Mouse (Mus musculus) hindbrain, postnatal 0 days (tissue): ENCODE measurements at regions not wholly inside any gene's neighbourhood (a gene's known extent, or its start where the extent isn't known, plus 50 kb on each side); places are given as distances from the start of the nearest gene placed in this dataset.

Source experiments
- ATAC-seq: fragments of 200-750 bp; cut with Nextera tagmentation; 2 replicates; pipeline ENCODE4 v1.8.0; 2017; ENCODE audit warnings: mild to moderate bottlenecking, moderate TSS enrichment, moderate library complexity
- DNase-seq: peaks from one replicate; pipeline ENCODE4 v3.0.0-alpha.2; 2015; ENCODE audit warnings: low spot score
- H3K27ac ChIP-seq: fragments of 300-500 bp; sonication (generic); 2 replicates; pipeline ENCODE4 v1.5.1; 2014; ENCODE audit warnings: mild to moderate bottlenecking
- H3K27me3 ChIP-seq: fragments of 300-500 bp; sonication (generic); 2 replicates; pipeline ENCODE4 v1.6.1; 2014; ENCODE audit warnings: low read length, mixed read lengths; ENCODE audit not compliant: insufficient read depth
- H3K36me3 ChIP-seq: fragments of 300-500 bp; sonication (generic); 2 replicates; pipeline ENCODE4 v1.6.1; 2014; ENCODE audit warnings: low read length, mixed read lengths; ENCODE audit not compliant: insufficient read depth
- H3K4me1 ChIP-seq: fragments of 300-500 bp; sonication (generic); 2 replicates; pipeline ENCODE4 v1.6.1; 2014; ENCODE audit warnings: antibody characterized with exemption, low read length, mixed read lengths; ENCODE audit not compliant: insufficient read depth
- H3K4me2 ChIP-seq: fragments of 300-500 bp; sonication (generic); 2 replicates; pipeline ENCODE4 v1.6.1; 2014; ENCODE audit warnings: low read depth, mild to moderate bottlenecking, low read length, moderate library complexity, mixed read lengths
- H3K4me3 ChIP-seq: fragments of 300-500 bp; sonication (generic); 2 replicates; pipeline ENCODE4 v1.5.1; 2014; ENCODE audit warnings: low read length
- H3K9ac ChIP-seq: fragments of 300-500 bp; sonication (generic); replicated peaks from 2 replicates; pipeline ENCODE4 v1.6.1; 2014; ENCODE audit warnings: mild to moderate bottlenecking, low read length, moderate library complexity, mixed read lengths
- H3K9me3 ChIP-seq: fragments of 300-500 bp; sonication (generic); 2 replicates; pipeline ENCODE4 v1.6.1; 2016; ENCODE audit warnings: low read length, mixed read lengths
- CTCF ChIP-seq: IDR thresholded peaks from 2 replicates; pipeline ENCODE4 v1.5.1; 2016; ENCODE audit warnings: antibody characterized with exemption, control low read depth, low read depth
- WGBS: fragments of 180-500 bp; shearing (Covaris S2); extraction: QIAGEN DNeasy Blood & Tissue Kit; methylation state at CpG from one replicate; pipeline ENCODE4 v1.1.7; 2014; 5-methylcytosine and 5-hydroxymethylcytosine counted together

DNA sequence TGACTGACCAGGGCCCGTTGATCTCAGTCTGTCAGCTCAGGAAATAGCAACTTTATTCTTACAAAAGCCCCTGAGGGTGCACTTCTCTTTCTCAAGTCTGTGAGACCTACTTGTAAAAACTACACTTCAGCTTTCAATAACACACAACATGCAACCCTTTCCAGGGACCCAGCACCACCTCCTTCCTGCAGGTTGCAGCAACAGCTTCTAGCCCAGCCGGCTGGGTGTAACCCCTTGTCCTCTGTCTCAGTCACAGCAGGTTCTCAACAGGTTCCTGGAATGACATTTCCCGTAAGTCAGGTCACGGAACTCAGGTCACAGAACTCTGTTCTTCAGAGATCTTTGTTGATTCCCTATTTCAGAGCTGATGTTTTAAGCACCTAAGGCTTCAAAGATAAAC lies 558.5 kb upstream of the Camk1g start:
- DNase-seq (no peak), ATAC-seq (no peak)
- no peak for TF ChIP-seq CTCF
- H3K9ac ChIP-seq = no peak overlapping the region
- no peak overlapping the region for H3K4me3 ChIP-seq
- H3K4me2 ChIP-seq = no peak overlapping the region
- H3K27me3 ChIP-seq = no peaks in the 10 kb centered on the region
- H3K27ac ChIP-seq = no peak overlapping the region
- no peaks in the 10 kb centered on the region for H3K9me3 ChIP-seq
- no peaks in the 10 kb centered on the region for H3K4me1 ChIP-seq
- WGBS = 74% methylated on average over 4 of the region's 4 CpGs
- H3K36me3 ChIP-seq = no peaks in the 10 kb centered on the region

DNA sequence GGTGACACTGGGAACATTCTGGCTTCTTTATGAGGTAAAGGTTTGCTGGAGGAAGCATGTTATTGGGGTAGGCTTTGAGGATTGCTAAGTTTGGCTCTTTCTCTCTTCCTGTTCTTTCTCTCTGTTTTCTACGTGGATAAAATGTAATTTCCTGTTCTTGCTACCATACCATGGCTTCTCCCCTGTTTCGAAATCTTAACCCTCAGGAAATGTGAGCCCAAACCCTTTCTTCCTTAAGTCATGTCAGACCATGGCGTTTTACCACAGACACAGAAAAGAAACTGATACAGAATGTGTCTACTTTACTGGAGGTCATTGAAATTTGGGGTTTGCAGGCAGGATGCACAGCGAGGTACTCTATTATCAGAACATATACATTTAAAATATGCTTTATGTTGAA lies 552.7 kb upstream of the Camk1g start:
- DNase-seq = no peak
- Histone ChIP-seq H3K27ac (no peak overlapping the region), H3K9ac (no peak overlapping the region), H3K4me3 (no peak overlapping the region), H3K9me3 (no peaks in the 10 kb centered on the region), H3K4me1 (no peaks in the 10 kb centered on the region), H3K27me3 (no peaks in the 10 kb centered on the region), H3K4me2 (no peak overlapping the region), H3K36me3 (no peaks in the 10 kb centered on the region)
- 89% methylated on average over 4 of the region's 4 CpGs for whole genome bisulfite sequencing
- TF ChIP-seq CTCF = no peak
- ATAC-seq = no peak

DNA sequence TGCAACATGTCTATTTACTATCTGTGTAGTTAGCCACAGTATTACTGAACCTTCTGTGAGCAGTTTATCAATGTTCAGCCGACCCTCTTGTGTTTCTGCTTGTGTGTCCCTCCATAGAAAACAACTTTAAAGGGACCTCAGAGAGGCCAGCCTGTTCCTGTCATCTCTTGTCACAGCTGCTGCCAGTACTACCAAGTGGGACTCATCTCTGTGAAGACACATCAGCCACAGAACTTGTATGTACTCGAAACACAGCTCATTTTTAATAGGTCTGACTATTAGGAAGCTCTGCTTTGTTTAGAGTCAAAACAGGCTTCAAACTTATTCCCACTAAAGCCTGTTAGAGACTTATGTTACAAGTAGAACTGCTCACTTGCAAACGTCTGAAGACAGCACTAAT lies 549.1 kb upstream of the Camk1g start:
- no peak overlapping the region for H3K9ac ChIP-seq
- ATAC-seq (no peak), DNase-seq (no peak)
- no peaks in the 10 kb centered on the region for H3K27me3 ChIP-seq
- no peak for TF ChIP-seq CTCF
- WGBS = 64% methylated on average over 3 of the region's 3 CpGs
- H3K4me2 ChIP-seq = no peak overlapping the region
- no peak overlapping the region for H3K4me3 ChIP-seq
- H3K36me3 ChIP-seq = no peaks in the 10 kb centered on the region
- no peaks in the 10 kb centered on the region for H3K4me1 ChIP-seq
- no peaks in the 10 kb centered on the region for H3K9me3 ChIP-seq
- no peak overlapping the region for H3K27ac ChIP-seq

DNA sequence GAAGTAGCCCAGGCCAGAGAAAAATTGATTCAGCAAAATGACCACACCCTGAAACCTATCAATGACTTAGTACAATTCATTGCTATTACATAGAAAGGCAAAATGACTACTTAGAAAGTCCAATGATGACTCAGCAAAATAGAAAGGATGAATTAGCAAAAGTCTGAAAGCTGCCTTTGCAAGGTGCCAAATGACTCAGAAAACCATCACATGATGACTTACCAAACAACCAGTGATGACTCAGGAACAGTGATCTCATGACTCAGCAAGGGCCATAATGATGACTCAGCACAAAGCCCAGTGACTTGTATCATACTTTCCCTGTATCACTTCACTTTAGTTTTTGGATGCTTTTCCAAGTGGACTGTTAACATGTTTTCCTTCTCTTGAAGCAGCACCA lies 535.6 kb upstream of the Camk1g start:
- TF ChIP-seq CTCF = no peak
- H3K4me3 ChIP-seq = no peak overlapping the region
- ATAC-seq = no peak
- H3K27me3 ChIP-seq = no peaks in the 10 kb centered on the region
- no peaks in the 10 kb centered on the region for H3K9me3 ChIP-seq
- H3K36me3 ChIP-seq = no peaks in the 10 kb centered on the region
- no peak for DNase-seq
- no peak overlapping the region for H3K9ac ChIP-seq
- no peak overlapping the region for H3K27ac ChIP-seq
- no peaks in the 10 kb centered on the region for H3K4me1 ChIP-seq
- no peak overlapping the region for H3K4me2 ChIP-seq

DNA sequence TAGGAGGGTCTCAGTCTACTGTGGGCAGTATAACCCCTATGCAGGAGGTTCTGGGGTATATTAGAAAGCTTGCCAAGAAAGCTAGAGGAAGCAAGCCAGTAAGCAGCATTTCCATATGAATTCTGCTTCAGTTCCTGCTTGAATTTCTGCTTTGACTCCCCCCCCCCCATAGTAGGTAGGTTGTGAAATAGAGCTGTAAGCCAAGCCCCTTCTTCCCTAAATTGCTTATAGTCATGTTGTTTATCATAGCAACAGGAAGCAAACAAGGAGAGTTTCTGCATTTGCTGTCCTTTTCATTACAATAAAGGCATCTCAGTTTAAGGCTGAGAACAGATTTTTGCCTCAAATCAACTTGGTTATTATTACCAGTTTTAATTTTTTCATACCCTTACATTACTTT lies 524.0 kb upstream of the Camk1g start:
- H3K9me3 ChIP-seq = no peaks in the 10 kb centered on the region
- no peak overlapping the region for H3K4me2 ChIP-seq
- no peak overlapping the region for H3K27ac ChIP-seq
- H3K36me3 ChIP-seq = no peaks in the 10 kb centered on the region
- no peaks in the 10 kb centered on the region for H3K27me3 ChIP-seq
- DNase-seq (no peak), ATAC-seq (no peak)
- TF ChIP-seq CTCF = no peak
- no peak overlapping the region for H3K4me3 ChIP-seq
- H3K4me1 ChIP-seq = no peaks in the 10 kb centered on the region
- no peak overlapping the region for H3K9ac ChIP-seq

DNA sequence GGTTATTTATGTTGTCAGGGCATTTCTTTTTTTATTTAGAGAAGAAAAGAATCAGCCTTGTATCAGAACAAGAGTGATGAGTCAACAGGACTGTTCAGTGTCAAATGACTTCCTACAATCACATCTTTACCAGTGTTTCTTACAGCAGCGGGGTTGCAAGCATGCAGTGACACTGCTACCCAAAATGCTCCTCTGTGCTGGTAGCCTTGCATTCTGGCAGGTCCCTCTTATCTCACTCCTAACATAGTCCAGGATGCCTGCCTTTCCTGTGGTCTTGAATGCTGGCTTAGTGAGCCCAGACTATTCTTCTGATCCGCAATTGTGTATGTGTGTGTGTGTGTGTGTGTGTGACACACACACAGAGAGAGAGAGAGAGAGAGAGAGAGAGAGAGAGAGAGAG lies 506.4 kb upstream of the Camk1g start:
- WGBS = 75% methylated on average over 2 of the region's 2 CpGs
- Histone ChIP-seq H3K9ac (no peak overlapping the region), H3K4me3 (no peak overlapping the region), H3K9me3 (no peaks in the 10 kb centered on the region), H3K27ac (no peak overlapping the region), H3K27me3 (no peaks in the 10 kb centered on the region), H3K4me2 (no peak overlapping the region), H3K36me3 (no peaks in the 10 kb centered on the region), H3K4me1 (no peaks in the 10 kb centered on the region)
- DNase-seq = no peak
- no peak for TF ChIP-seq CTCF
- no peak for ATAC-seq

DNA sequence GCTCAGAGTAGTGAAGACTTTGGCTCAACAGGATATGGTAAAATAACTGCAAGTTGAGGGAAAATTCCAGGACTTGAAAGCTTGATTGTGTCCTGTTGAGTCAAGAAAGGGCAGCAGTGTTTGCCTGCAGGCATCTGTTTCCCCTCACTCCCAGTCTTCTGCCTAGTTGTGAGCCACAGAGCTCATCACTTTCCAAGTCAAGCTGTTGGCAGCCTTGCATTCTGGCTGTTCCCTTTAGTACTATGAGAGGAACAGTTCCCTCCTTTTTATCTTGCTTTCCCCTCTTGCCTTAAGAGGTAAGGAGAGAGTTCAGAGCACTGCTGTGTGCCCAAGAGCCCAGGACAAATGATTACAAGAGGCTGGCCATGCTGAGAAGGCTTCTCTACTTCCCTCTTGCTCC lies 506.0 kb upstream of the Camk1g start:
- Histone ChIP-seq H3K4me1 (no peaks in the 10 kb centered on the region), H3K4me3 (no peak overlapping the region), H3K36me3 (no peaks in the 10 kb centered on the region), H3K27ac (no peak overlapping the region), H3K27me3 (no peaks in the 10 kb centered on the region), H3K9me3 (no peaks in the 10 kb centered on the region), H3K9ac (no peak overlapping the region), H3K4me2 (no peak overlapping the region)
- no peak for ATAC-seq
- no peak for TF ChIP-seq CTCF
- no peak for DNase-seq

DNA sequence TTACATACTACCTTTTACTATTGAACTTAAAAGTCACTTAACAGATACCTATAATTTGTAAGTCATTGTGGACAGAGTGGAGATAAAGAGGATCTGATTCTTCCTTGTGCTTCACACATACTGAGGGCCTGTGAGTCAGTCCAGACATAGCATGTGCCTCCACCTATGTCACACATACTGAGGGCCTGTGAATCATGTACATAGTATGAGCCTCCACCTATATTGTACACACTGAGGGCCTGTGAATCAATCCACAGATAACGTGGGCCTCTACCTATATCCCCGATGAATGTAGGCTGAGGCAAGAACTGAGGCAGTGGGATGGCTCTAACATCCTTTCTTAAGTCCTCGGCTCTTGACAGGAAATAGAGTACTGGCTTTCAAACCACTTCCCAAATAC lies 505.2 kb upstream of the Camk1g start:
- TF ChIP-seq CTCF = no peak
- no peaks in the 10 kb centered on the region for H3K4me1 ChIP-seq
- H3K9ac ChIP-seq = no peak overlapping the region
- no peaks in the 10 kb centered on the region for H3K27me3 ChIP-seq
- no peak for ATAC-seq
- H3K4me3 ChIP-seq = no peak overlapping the region
- H3K36me3 ChIP-seq = no peaks in the 10 kb centered on the region
- no peak overlapping the region for H3K27ac ChIP-seq
- no peak overlapping the region for H3K4me2 ChIP-seq
- WGBS = 90% methylated on average over 3 of the region's 3 CpGs
- no peaks in the 10 kb centered on the region for H3K9me3 ChIP-seq
- DNase-seq = no peak
